Mouse (Mus musculus): ENCODE measurements around the gene Srarp.

DNA sequence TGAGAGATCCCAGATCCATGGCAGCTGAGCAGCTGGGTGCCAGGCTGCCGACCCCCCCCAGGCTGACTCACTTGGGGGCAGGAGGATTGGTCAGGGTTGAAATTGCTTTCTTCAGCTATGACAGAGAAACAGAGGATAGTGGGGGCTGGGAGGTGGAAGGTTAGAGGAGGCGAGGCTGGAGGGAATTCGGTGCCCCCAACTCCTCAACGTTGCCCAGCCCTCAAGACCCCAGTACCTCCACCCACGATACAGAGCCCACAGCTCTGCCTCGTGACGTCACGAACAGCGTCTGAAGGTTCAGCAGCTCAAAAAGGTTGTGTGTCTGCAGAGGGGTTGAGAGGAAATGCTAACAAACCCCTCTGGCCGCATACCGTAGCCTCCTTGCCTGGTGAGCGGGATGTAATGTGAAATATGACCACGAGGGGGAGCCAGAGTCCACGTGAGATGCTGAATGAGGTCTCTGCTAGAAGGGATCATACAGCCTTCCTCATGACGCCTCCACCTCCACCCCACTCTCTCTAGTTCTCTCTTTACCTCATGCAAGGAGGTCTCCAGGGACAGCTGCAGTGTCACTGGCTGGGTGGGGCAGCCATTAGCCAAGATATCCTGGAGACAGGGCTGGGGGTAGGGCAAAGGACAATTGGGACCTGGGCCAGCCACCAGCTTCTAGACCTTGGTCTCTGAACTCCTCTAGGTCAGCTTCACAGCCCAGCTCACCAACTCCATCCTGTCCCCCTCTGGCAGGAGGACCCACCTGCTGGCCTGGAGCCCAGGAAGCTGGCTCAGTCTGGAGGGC lies 31.2 kb downstream of the Srarp start:
- TF ChIP-seq CTCF (IDR thresholded peaks at IDR 0.05; ENCODE audit: borderline replicate concordance, insufficient read depth, low read depth, low read length) (peak; percentile 100), POLR2A (IDR thresholded peaks at IDR 0.05; ENCODE audit: borderline replicate concordance, insufficient read depth, low read length) (no peak)

Measured in cerebellum, adult 2 months (tissue).